Mouse (Mus musculus) frontal cortex, postnatal 36 days (tissue): ENCODE results near the gene Gemin5.

Experiments
- DNase-seq, 2 experiments: peaks; one replicate each; pipeline ENCODE4 v3.0.0; 2022; ENCODE audit warnings: low spot score in 2 of 2

The Gemin5 gene

DNA sequence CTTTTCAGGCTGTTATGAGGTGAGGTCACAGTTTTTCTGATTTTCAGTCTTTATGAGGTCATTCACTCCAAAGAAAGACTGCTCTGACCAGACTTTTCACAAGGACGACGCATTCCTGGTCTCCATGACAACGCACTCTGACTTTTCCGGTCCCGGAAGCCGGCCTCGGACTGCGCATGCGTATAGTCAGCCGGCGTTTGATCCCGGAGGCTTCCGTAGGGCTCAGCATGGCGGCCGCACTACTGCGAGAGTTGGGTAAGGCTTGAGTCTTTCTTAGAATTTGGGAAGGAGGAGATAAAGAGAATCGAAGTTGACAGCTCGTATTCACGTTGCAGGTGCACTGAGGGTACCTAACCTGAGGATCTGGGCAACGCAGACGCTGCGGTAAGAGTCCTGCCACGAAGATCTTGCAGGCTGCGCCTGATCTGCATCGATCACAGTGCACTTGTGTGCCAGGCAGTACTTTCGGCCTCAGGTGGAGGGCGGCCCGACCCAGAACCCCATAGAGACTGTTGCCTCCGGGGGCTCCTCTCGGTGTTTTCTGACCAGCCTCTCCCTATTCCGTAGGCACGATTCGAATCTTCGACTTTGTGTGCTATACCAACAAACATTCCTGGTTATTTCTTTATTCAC, 3.2 kb upstream of the Gemin5 start, which contains the start of gene Mrpl22:
Mrpl22 (plus strand) TSS at position 203 of the 633 bp plus-strand sequence.
- peak; percentile 95 to 98 for DNase-seq

DNA sequence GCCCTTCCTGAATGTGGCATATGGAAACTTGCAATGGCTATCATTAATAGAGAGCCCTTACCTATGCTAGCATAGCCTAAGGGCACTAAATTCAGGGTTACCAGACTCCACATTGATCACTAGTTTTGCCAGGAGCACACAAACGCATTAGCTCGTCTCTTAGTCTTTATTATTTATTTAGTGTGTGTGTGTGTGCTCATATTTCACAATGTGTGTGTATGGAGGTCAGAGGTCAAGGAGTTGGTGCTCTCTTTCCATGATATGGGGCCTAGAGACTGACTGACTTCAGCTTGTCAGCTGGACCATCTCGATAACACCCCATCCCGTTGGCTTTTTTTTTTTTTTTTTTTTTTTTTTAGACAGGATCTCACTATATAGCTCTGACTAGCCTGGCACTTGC, 1.3 kb upstream of the Gemin5 start:
- no peak for DNase-seq

DNA sequence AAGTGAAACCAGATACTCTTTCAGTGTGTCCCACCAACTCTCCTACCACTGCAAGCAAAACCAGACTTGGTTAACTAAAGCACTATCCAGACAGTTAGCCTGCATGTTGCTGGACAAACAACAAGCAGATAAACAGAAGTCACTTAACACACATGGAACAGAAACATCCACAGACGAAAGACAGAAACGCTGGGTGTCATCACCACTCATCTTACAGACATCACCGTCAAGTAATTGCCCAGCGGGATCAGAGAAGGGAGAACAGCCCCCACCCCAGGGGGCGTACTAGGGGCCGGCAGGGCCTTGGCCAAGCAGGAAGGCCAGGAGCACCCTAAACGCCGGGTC, 545 bp downstream of the Gemin5 start:
- DNase-seq: no peak

DNA sequence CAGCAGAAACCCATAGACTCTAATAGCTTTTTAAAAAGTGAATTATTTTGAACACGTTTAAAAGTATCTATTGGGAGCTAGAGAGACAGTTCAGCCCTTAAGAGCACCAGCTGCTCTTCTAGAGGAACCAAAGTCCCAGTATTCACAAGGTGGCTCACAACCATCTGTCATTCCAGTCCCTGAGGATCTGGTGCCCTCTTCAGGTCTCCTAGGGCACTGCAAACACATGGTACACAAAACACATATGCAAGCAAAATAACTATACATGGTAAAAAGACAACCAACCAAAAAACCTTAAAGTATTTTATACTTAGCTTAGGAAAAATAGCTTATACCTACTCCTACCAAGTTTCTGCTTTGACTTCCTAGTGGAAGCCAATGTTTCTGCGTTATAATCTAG, 3.3 kb downstream of the Gemin5 start:
- no peak for DNase-seq

DNA sequence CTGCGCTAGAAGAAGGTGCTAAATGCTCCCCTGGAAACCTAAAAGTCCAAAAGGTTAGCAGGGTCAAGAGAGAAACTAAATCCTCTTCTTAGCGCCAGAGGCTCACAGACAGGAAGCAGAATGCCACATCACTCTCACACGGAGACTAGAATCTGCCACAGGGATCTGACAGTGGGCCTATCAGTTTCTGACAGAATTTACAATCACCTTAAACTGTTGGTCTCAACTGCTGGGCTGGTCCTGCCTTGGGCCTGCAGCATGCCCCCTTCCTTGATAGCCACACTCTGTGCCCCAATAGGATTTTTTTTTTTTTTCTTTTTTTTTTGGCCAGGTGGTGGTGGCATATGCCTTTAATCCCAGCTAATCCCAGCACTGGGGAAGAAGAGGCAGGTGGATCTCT, 11.5 kb downstream of the Gemin5 start:
- no peak for DNase-seq

DNA sequence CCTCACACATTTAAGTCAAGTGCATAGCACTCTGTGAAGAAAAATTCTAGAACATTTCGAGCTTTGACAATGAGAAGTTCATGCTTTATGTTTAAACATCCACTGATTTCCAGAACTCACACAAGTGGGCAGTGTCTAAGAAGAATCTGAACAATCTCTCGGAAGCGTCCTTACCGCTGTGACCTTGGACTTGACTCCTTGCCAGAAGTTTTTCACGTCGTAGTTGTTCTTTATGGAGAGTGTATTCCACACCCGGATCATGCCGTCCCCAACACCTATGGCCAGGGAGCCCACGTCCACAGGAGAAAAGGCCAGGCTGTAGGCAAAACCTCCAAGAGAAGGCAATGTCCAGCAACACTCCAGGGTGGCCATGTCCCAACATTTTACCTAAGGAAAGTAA, 12.9 kb downstream of the Gemin5 start:
- DNase-seq: no peak

DNA sequence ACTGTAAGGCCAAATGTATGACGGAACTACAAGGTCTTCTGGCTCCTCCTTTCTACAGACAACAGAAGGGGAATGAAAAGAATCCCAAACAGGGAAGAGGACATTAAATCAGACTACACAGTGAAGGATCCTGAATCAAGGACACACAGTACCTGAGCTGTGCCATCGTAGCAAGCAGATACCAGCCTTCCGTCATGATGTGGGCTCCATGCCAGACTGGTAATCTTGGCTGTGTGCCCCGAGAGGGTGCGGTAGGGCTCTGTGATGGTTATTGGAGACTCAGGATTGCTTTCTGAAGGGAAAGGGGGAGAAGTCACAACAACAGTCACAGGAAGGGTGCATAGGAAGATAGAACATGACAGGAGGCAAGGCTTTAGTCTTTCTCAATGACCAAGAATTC, 22.1 kb downstream of the Gemin5 start:
- no peak for DNase-seq

DNA sequence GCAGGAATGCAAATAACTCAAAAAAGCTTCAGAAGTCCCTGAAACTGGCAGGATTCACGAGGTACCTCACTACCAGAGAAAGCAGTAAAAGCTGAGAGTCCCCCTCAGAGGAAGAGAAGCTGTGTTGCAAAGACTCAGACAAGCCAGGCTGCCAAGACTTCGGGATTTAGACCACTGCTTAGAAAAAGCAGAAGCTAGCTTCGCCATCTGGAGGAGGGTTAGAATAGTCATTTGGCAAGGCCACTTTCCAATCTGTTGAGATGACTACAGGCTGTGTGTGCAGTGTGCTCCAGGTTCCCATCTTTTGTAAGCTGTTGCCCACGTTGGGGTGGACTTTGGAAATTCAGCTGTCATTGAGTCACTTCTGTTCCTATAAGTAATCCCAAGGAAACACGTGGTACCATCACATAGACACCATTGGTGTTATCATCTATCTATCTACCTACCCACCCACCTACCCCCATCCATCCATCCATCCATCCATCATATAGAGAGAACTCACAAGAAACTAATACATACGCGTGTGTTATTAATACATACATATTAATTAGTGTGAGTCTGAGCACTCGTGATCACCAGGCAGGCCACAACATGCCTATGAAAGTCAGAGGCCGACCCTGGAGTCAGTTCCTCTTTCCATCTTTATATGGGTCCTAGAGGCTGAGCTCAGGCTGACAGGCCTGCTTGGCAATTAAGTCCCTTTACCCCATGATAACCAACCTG, 24.5 kb downstream of the Gemin5 start:
- peak; percentile 42 to 72 for DNase-seq

DNA sequence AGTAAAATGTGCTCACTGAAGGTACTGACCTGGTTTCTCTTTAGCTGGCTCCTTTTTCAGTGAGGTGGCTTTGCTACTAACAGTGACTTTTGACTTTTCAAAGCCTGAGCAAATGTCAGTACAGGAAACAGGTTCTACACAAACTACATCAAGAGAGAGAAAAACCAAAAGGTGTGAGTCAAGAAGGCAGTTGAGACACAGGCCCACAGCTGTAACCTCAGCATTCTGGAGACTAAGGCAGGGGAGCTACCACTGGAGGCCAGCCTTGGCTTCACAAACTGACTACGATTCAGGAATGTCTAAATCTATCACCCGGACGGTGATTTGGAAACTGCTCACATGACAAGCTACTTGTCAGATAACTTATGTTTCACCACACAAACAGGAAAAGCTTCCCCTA, 28.9 kb downstream of the Gemin5 start:
- DNase-seq: no peak

DNA sequence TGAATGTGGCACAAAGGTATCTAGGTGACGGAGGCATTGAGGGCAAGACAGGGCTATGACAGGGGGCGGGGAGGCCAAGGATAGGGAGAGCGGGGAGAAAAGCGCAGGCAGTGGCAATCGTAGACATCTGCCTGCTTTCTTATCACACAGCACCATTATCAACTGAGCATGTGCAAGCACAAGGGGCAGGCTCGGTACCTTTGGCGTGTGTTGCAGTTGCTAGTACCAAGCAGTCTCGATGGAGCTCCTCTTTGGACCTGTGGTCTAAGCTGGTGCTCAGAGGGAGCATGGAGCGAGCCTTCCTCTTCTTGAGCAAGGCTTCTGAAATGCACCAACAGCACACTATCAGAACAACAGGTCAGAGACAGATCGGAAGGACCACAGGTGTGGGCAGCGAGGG, 29.5 kb downstream of the Gemin5 start:
- DNase-seq: no peak

DNA sequence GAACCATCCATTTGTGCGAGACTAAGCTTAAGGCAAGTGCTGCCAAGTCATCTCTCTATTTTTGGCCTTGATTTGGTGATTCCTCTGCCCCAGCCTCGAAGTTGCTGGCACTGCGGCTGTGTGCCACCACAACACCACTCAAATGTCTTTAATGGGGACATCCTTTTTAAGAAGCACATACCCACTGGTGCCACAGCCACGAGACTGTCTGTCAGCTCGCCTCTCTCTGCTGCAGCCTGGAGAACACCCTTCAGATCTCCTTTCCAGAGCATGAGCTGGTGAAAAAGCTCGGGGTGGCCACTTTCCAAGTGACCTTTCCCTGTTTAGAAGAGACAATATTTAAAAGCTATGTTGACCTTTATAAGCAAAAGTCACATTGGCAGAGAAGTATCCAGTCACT, 31.7 kb downstream of the Gemin5 start:
- no peak for DNase-seq

DNA sequence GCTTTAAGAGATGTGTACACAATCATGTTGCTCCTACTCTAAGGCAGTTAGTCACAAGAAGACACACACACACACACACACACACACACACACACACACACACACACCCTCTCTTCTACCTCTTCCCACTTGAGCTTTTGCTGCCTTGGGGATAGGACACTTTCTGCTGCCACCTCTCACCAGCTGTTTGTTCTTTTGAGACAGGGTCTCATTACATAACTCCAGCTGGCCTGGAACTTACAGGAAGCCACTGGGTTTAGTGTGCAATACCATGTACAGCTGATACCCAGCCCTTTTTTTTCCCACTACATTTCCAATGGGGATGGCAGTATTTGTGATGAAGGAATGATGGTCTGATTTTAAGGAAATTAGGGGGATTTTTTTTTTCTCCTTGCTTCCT, 33.0 kb downstream of the Gemin5 start:
- DNase-seq: no peak

DNA sequence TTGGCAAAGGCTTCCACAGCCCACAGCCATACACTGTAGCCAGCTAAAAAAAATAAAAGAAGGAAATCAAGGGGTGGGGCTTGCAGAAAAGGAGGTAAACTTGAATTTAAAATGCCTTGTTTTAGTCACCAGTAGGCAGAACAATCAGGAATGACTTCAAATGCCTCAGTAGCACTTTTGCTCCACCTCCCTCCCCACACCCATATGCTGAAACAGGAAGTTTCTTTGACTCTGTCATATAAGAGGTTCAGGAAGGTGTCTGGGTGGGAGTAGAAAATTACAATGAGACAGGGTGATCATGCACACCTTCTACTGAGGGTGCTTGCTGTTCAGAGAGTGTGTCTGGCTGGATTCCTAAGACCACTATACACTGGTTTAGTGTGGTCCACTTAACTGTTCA, 33.5 kb downstream of the Gemin5 start:
- no peak for DNase-seq

DNA sequence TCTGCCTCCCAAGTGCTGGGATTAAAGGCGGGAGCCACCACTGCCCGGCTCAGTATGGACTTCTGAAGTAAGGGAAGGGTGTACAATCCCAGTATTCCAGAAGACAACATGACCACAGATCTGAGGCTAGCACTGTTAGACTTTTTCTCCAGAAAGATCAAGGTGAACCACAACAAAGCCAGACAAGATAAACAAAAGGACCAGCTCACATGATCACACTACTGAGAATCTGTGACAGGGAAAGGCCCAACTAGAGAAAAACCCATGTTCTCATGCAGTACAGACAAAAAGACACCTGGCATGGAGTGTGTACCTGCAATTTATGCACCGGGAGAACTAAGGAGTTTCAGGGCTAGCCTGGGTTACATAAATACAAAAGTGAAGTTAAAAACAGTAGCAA, 36.3 kb downstream of the Gemin5 start:
- no peak for DNase-seq

DNA sequence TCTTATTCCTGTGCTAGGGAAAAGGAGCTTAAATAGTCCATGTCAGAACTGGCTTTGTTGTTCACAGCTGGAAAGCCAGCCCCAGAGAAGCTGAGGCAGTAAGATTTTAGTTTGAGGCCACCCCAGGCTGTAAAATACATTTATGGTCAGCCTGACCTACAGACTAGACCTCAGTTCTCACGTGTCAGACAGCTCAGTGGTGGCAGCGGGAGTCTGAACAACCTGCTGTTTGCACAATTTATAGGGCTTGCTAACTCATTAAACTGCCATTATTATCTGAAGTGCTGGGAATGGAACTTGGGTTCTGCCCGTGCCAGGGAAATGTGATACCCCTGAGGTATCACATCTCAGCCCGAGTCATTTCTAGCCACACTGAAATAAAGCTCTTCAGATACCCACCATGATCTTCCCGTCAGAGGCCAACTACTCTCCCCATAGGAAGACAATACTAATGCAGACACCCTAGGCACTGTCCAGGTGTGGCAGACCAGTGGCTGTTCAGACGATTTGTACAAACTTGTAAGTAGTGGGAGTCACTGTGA, 39.0 kb downstream of the Gemin5 start:
- no peak for DNase-seq

DNA sequence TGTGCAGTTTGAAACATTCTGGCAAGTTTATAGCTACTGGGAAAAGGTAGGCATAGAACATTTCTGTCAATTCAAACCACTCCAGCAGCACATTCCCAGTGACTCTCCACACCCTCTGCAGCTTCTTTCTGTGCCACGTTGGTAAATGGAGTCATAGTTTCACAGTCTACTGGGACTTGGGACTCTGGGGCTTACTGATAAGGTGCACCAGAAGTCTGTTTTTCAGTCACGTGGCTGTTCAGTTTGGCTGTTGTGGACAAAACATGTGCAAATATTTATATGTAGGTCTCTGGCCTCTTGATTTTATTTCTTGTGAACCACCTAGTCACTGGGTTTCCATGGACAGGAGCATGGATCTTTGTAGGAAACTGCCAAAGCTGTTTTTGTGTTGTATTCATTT, 40.8 kb downstream of the Gemin5 start:
- DNase-seq: no peak

DNA sequence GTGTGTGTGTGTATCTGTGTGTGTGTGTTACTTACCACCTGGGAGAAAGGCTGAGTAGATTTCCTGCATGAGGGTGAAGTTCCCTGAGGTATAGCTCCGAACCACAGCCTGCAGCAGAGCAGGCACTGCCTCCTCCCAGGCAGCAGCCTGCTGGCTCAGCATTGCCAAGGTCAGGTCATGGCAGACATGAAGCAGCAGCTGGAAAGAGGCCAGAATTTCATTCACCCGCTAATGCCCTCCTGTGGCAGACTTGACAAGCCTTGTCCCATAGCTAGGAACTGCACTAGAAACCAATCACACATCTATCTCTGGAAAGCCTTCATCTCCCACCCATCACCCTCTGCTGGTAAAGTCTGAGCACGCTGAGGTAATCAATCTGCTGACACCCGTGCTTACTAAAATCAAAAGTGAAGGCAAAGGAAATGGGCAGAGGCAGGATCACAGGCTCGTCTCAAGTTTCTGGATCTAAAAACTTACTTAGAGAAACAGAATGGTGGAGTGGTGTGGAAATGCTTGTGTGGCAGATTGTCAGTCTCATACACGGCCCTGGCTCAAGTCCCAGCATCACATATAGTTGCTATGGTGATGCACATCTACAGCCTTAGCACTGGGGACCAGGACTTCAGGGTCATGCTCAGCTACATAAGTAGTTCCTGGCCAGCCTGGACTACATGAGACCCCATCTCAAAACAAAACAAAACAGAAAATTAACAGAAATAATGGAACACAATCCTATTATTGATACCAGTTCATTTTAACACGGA, 41.8 kb downstream of the Gemin5 start:
- DNase-seq: peak in 1 of 2 experiments; percentile 22

DNA sequence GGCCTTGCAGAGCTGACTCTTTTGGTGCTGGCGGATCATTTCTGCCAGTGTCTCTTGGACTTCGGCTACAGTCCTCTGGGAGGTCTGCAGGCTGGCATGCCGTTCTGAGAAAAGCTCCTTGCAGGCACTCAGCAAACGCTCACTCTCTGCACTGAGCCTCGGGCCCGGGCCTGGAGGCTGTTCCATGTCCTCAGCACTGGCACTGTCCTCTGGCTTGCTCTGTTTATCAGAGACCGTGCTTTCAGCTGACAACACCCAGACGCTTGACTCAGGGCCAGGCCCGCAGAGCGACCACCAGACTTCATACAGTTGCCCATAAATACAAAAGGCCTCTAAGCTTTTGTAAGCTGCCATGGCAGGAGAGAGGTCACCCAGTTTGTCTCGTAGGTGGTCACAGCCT, 43.3 kb downstream of the Gemin5 start:
- DNase-seq: no peak

DNA sequence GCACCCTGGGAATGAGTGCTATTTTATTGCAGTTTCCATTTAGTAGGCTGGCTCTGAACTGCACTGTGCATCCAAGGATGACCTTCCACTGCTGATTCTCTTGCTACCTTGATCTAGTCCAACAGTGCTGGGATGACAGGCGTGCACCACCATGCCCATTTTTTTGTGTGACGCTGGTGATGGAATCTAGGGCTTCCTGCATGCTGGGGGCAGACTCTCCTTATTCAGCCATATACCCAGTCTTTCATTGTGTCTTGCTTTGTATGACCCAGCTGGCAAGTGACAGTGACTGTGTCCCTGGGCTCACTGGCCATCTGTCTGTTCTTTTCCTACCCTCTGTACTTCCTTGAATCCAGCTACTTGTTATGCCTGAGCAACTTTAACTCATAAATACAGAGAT, 44.6 kb downstream of the Gemin5 start:
- DNase-seq: no peak

DNA sequence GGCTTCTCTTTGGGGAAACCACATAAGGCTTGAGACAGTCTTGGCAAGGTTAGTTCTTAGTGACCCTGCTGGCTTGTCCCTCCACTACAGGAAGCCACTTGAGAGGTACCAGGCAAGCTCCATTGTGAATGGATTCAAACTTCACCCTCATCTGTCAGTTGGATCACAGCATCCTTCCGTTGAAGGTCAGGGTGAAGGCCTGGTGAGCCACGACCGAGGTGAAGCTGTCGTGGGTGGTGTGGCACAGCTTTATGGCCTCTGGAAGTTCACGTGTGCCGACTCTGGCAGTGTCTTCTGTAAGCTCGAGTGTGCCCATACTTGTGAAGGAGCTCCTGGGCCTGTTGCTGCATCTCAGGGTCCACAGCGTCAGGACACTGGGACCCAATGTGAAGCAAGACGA, 47.0 kb downstream of the Gemin5 start:
- no peak for DNase-seq

DNA sequence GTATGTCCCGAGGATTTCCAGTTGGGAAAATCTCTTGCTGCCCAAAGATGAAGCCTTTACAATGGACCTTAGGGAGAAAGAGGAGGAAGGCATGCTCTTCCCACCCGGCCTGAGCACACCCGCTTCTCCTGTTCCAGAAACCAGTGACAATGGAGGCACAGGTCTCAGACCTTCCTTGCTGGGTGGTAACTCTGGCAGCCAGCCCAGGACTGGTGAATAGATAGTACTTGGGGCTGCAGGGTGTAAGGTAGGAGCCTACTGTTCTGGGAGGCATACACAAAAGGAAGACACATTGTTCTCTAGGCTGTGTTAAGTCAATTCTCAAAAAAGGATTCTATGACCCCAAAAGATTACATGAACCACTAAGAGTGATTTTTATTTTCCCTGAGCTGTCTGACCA, 47.7 kb downstream of the Gemin5 start:
- no peak for DNase-seq

DNA sequence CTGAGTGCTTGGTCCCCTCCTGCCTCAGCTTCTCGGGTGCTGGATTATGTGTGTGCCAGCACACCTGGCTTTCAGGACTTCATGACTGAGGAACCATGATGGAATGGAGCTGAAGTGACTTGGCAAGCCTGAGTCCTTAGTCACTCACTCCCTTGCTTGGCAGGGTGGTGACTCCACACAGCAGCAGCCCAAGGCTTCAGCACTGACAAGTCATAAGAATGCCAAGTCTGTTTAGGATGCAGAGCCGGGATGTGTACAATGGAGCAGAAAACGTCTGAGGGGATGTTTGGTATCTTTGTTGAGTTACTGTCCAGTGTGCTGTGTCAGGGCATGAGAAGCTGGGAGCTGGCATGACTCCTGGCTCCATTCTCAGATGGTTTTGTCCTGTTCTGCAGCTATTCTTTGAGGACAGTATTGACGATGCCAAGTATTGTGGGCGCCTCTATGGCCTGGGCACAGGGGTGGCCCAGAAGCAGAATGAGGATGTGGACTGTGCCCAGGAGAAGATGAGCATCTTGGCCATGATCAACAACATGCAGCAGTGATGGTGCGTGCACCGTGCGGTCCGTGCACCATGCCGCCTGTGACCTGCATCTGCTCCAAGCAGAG, 51.2 kb downstream of the Gemin5 start:
- no peak for DNase-seq
